Mouse (Mus musculus) CH12.LX (cell line): Measurements from ENCODE around the gene St5. TPM values are rescaled to one million over a fixed set of nuclear protein-coding genes. Genes with fewer than 3 reads are reported as not detected.
A peak's percentile ranks its signal among the peaks of the same experiment; 100 is the strongest.

Experiments
- DNase-seq: peaks from one replicate; pipeline ENCODE4 v3.0.0-alpha.2; 2013; ENCODE audit errors: extremely low read depth
- H3K27ac ChIP-seq: 2 replicates; pipeline ENCODE4 v1.5.1; 2012; ENCODE audit warnings: low read depth, mild to moderate bottlenecking, control low read depth, moderate library complexity; ENCODE audit not compliant: insufficient read depth
- H3K27me3 ChIP-seq: replicated peaks from 2 replicates; pipeline ENCODE3; 2012; ENCODE audit warnings: inconsistent platforms
- H3K36me3 ChIP-seq, 2 experiments: replicated peaks in 1 of 2; 2 replicates each; pipeline versions ENCODE3 to v1.6.1; 2012; ENCODE audit warnings: inconsistent platforms in 1 of 2, low read length in 1 of 2, mild to moderate bottlenecking in 1 of 2, mixed read lengths in 1 of 2, moderate library complexity in 1 of 2; ENCODE audit not compliant: control insufficient read depth in 1 of 2, insufficient read depth in 1 of 2
- H3K4me1 ChIP-seq, 2 experiments: 2 replicates each; pipeline ENCODE4 v1.6.1; 2012; ENCODE audit warnings: inconsistent platforms in 1 of 2, moderate library complexity in 1 of 2; ENCODE audit not compliant: insufficient read depth in 2 of 2, control insufficient read depth in 1 of 2
- H3K4me2 ChIP-seq: 2 replicates; pipeline ENCODE4 v1.6.1; 2012; ENCODE audit warnings: low read depth, mild to moderate bottlenecking, control low read depth; ENCODE audit not compliant: poor library complexity, insufficient read depth, severe bottlenecking
- H3K4me3 ChIP-seq, 3 experiments: fragments of 150-350 bp in 1 of 3; sonication (generic) in 1 of 3; replicated peaks in 1 of 3; 2 replicates each; pipeline versions ENCODE3 to v1.5.1; 2011 to 2012; ENCODE audit warnings: low read depth in 2 of 3, low read length in 2 of 3, mild to moderate bottlenecking in 2 of 3, moderate library complexity in 2 of 3, control low read depth in 1 of 3, improper control_type of control experiment in 1 of 3, inconsistent platforms in 1 of 3, mixed read lengths in 1 of 3; ENCODE audit not compliant: poor library complexity in 1 of 3
- H3K79me2 ChIP-seq: replicated peaks from 2 replicates; pipeline ENCODE4 v1.6.1; 2012; ENCODE audit warnings: mild to moderate bottlenecking, moderate library complexity; ENCODE audit not compliant: control insufficient read depth, poor library complexity, insufficient read depth, severe bottlenecking; ENCODE audit errors: extremely low read depth
- H3K9ac ChIP-seq: 2 replicates; pipeline ENCODE4 v1.6.1; 2012; ENCODE audit warnings: low read depth, mild to moderate bottlenecking, control low read depth, moderate library complexity; ENCODE audit not compliant: insufficient read depth
- H3K9me3 ChIP-seq: replicated peaks from 2 replicates; pipeline ENCODE3; 2012; ENCODE audit warnings: low read length, inconsistent platforms, mixed read lengths
- BHLHE40 ChIP-seq: IDR thresholded peaks from 2 replicates; pipeline ENCODE4 v1.6.1; 2011; ENCODE audit warnings: mild to moderate bottlenecking, low read depth, low read length, improper control_type of control experiment
- CHD2 ChIP-seq: IDR thresholded peaks from 2 replicates; pipeline ENCODE4 v1.6.1; 2011; ENCODE audit warnings: low read length, improper control_type of control experiment
- CTCF ChIP-seq, 2 experiments: IDR thresholded peaks in 1 of 2; conservative IDR thresholded peaks in 1 of 2; 2 replicates each; pipeline ENCODE4 v1.5.1; 2011 to 2012; ENCODE audit warnings: low read depth in 2 of 2, low read length in 2 of 2, improper control_type of control experiment in 1 of 2, inconsistent platforms in 1 of 2, mild to moderate bottlenecking in 1 of 2, moderate library complexity in 1 of 2
- E2F4 ChIP-seq: IDR thresholded peaks from 2 replicates; pipeline ENCODE4 v1.6.1; 2011; ENCODE audit warnings: low read depth, low read length, improper control_type of control experiment; ENCODE audit not compliant: insufficient replicate concordance
- ELF1 ChIP-seq: IDR thresholded peaks from 2 replicates; pipeline ENCODE4 v1.6.1; 2014; ENCODE audit warnings: low read depth, mild to moderate bottlenecking, inconsistent platforms, low read length, improper control_type of control experiment
- EP300 ChIP-seq: IDR thresholded peaks from 2 replicates; pipeline ENCODE4 v1.6.1; 2011; ENCODE audit warnings: low read length, improper control_type of control experiment
- ETS1 ChIP-seq: conservative IDR thresholded peaks from 2 replicates; pipeline ENCODE4 v1.6.1; 2012; ENCODE audit warnings: low read depth, mild to moderate bottlenecking, inconsistent platforms, low read length, improper control_type of control experiment, moderate library complexity
- HCFC1 ChIP-seq: IDR thresholded peaks from 2 replicates; pipeline ENCODE4 v1.6.1; 2012; ENCODE audit warnings: low read depth, mild to moderate bottlenecking, inconsistent platforms, low read length, improper control_type of control experiment
- IRF4 ChIP-seq: IDR thresholded peaks from 2 replicates; pipeline ENCODE4 v1.6.1; 2014; ENCODE audit warnings: low read depth, mild to moderate bottlenecking, inconsistent platforms, low read length, improper control_type of control experiment
- JUN ChIP-seq: IDR thresholded peaks from 2 replicates; pipeline ENCODE4 v1.6.1; 2011; ENCODE audit warnings: low read depth, mild to moderate bottlenecking, low read length, improper control_type of control experiment, moderate library complexity; ENCODE audit not compliant: insufficient read depth
- JUND ChIP-seq: conservative IDR thresholded peaks from 2 replicates; pipeline ENCODE4 v1.6.1; 2011; ENCODE audit warnings: low read depth, low read length, improper control_type of control experiment
- MAFK ChIP-seq: IDR thresholded peaks from 2 replicates; pipeline ENCODE4 v1.6.1; 2011; ENCODE audit warnings: low read length, improper control_type of control experiment; ENCODE audit not compliant: insufficient replicate concordance
- MAX ChIP-seq: IDR thresholded peaks from 2 replicates; pipeline ENCODE4 v1.6.1; 2011; ENCODE audit warnings: low read length, improper control_type of control experiment
- MXI1 ChIP-seq: IDR thresholded peaks from 2 replicates; pipeline ENCODE4 v1.6.1; 2011; ENCODE audit warnings: mild to moderate bottlenecking, low read depth, low read length, improper control_type of control experiment
- NRF1 ChIP-seq: IDR thresholded peaks from 2 replicates; pipeline ENCODE4 v1.6.1; 2014; ENCODE audit warnings: low read depth, mild to moderate bottlenecking, inconsistent platforms, low read length, improper control_type of control experiment, moderate library complexity
- RAD21 ChIP-seq: IDR thresholded peaks from 2 replicates; pipeline ENCODE4 v1.6.1; 2011; ENCODE audit warnings: low read depth, mild to moderate bottlenecking, low read length, improper control_type of control experiment, moderate library complexity
- RCOR1 ChIP-seq: conservative IDR thresholded peaks from 2 replicates; pipeline ENCODE4 v1.6.1; 2012; ENCODE audit warnings: low read depth, mild to moderate bottlenecking, inconsistent platforms, low read length, improper control_type of control experiment
- SIN3A ChIP-seq: IDR thresholded peaks from 2 replicates; pipeline ENCODE4 v1.6.1; 2012; ENCODE audit warnings: low read length, improper control_type of control experiment, inconsistent platforms
- SMC3 ChIP-seq: IDR thresholded peaks from 2 replicates; pipeline ENCODE4 v1.6.1; 2011; ENCODE audit warnings: low read depth, low read length, improper control_type of control experiment
- TBP ChIP-seq: conservative IDR thresholded peaks from 2 replicates; pipeline ENCODE4 v1.6.1; 2011; ENCODE audit warnings: low read depth, low read length, improper control_type of control experiment
- TCF12 ChIP-seq: IDR thresholded peaks from 2 replicates; pipeline ENCODE4 v1.6.1; 2014; ENCODE audit warnings: low read depth, mild to moderate bottlenecking, inconsistent platforms, low read length, improper control_type of control experiment
- UBTF ChIP-seq: IDR thresholded peaks from 2 replicates; pipeline ENCODE4 v1.6.1; 2012; ENCODE audit warnings: low read depth, mild to moderate bottlenecking, inconsistent platforms, low read length, improper control_type of control experiment, moderate library complexity
- USF1 ChIP-seq: IDR thresholded peaks from 2 replicates; pipeline ENCODE4 v1.6.1; 2014; ENCODE audit warnings: low read depth, mild to moderate bottlenecking, inconsistent platforms, low read length, improper control_type of control experiment
- USF2 ChIP-seq: conservative IDR thresholded peaks from 2 replicates; pipeline ENCODE4 v1.6.1; 2011; ENCODE audit warnings: low read depth, low read length, improper control_type of control experiment
- ZC3H11A ChIP-seq: IDR thresholded peaks from 2 replicates; pipeline ENCODE4 v1.6.1; 2012; ENCODE audit warnings: low read depth, mild to moderate bottlenecking, inconsistent platforms, low read length, improper control_type of control experiment
- dilution Hi-C: fragments of 300-500 bp; cut with MboI; formaldehyde crosslinking; loops from 2 replicates; pipeline ENCODE4 v1.14.3; 2020; ENCODE audit warnings: low sequenced_read_pairs; ENCODE audit not compliant: extremely low pct_unique_long_range_greater_than_20kb, extremely low pct_ligation_motif_present
- in situ Hi-C: fragments of 300-500 bp; cut with MboI; formaldehyde crosslinking; loops from 3 replicates; pipeline ENCODE4 v1.14.3; 2019; ENCODE audit warnings: low sequenced_read_pairs, low pct_ligation_motif_present, low pct_unique_long_range_greater_than_20kb, mixed read lengths
- polyA plus RNA-seq: library from polyadenylated mRNA; unstranded; fragments of >175 nt; gene quantifications from 2 replicates; pipeline ENCODE4 v1.2.1, GENCODE M21; 2012; ENCODE audit warnings: low read depth; ENCODE audit not compliant: insufficient read length
- total RNA-seq, 2 experiments: library from RNA; depleted of rRNA; stranded (reverse); fragments of 300-350 nt in 1 of 2; fragments of >200 nt in 1 of 2; gene quantifications; 2 replicates each; pipeline ENCODE4 v1.2.3; 2012 to 2014

Gene St5
- total and polyA plus RNA-seq, 3 experiments, result 1.3 to 3.4 (median 1.6) TPM

- TF ChIP-seq IRF4, result peak; percentile 67
- peak; percentile 91 for TF ChIP-seq RAD21
- TF ChIP-seq BHLHE40, result no peak
- no peak for TF ChIP-seq MAX
- TF ChIP-seq USF1, result no peak
- TF ChIP-seq E2F4, result 0 out of 2 replicates have a peak, but pooled peaks have one; percentile 29
- no peak for TF ChIP-seq SIN3A
- no peak for TF ChIP-seq CHD2
- TF ChIP-seq ZC3H11A, result peak; percentile 16; the same call in 1 of the 2 replicates
Observed at GRCm38 (mm10) chr7:109707023-109707785, 3.8 kb upstream of the St5 start (continued).

DNA sequence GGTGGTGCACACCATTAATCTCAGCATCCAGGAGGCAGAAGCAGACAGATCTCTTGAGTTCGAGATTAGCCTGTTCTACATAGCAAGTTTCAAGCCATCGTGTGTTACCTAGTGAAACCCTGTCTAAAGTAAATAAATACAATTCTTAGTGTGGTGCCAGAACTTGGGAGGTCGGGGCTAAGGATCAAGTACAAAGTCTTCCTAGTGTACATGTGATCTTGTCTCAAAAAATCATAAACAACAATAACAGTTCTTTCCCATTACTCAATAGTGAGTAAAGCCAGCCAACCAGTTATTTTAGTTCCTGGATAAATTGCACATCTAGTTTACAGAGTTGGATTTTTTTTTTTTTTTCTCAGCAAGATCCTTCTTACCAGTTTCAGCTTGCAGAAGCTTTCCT lies 1.1 kb upstream of the St5 start:
- dilution Hi-C loops, result no loop called here
- TF ChIP-seq TCF12 (no peak), USF2 (no peak), ETS1 (no peak), CTCF (conservative IDR thresholded peaks at IDR 0.05 in 1 of 2, IDR thresholded peaks at IDR 0.05 in 1 of 2; ENCODE audit: low read depth in 2 of 2, low read length in 2 of 2) (no peak), ELF1 (no peak), MAFK (no peak), MXI1 (no peak)
- TF ChIP-seq, all 38 proteins: peak for 0
- in situ Hi-C loops, result loop anchor here (10.0 kb wide), 1 partner anchor 180 kb away; no protein-coding TSS in a partner anchor
- Histone ChIP-seq H3K4me1 (peaks cover 5 to 44% of the 10 kb centered on the region in 2 experiments; a peak in 3 of 4 replicates), H3K27me3 (no peaks in the 10 kb centered on the region), H3K4me2 (peak overlapping the region; percentile 17), H3K36me3 (peaks cover 17 to 24% of the 10 kb centered on the region in 2 experiments), H3K9me3 (no peaks in the 10 kb centered on the region), H3K9ac (peak overlapping the region; percentile 46), H3K27ac (no peak overlapping the region), H3K79me2 (no peaks in the 10 kb centered on the region; the same call in 1 of the 2 replicates), H3K4me3 (peak overlapping the region; percentile 73 to 86 (median 77))
- DNase-seq, result no peak

- no peaks in the 10 kb centered on the region; the same call in 1 of the 2 replicates for H3K79me2 ChIP-seq
- in situ Hi-C loops (loop anchor here (10.0 kb wide), 1 partner anchor 179 kb away; no protein-coding TSS in a partner anchor), dilution Hi-C loops (no loop called here)
- H3K36me3 ChIP-seq, result peaks cover 14 to 20% of the 10 kb centered on the region in 2 experiments
- DNase-seq, result peak; percentile 33
- H3K27ac ChIP-seq, result no peak overlapping the region
- H3K4me2 ChIP-seq, result 0 out of 2 replicates have a peak overlapping the region, but pooled peaks have one; percentile 17
- no peaks in the 10 kb centered on the region for H3K27me3 ChIP-seq
- peak overlapping the region; percentile 46 for H3K9ac ChIP-seq
- peaks cover 5 to 44% of the 10 kb centered on the region in 2 experiments; a peak in 3 of 4 replicates for H3K4me1 ChIP-seq
- no peaks in the 10 kb centered on the region for H3K9me3 ChIP-seq
- TF ChIP-seq RCOR1, result no peak
- TF ChIP-seq RAD21, result no peak
- no peak; the same call in 1 of the 2 replicates for TF ChIP-seq TCF12
- TF ChIP-seq JUND, result no peak
- no peak for TF ChIP-seq E2F4
- no peak for TF ChIP-seq JUN
- no peak for TF ChIP-seq ZC3H11A
- TF ChIP-seq SMC3, result no peak
- TF ChIP-seq SIN3A, result no peak; the same call in 1 of the 2 replicates
- no peak for TF ChIP-seq BHLHE40
- no peak for TF ChIP-seq ELF1
- TF ChIP-seq TBP, result no peak
- no peak for TF ChIP-seq HCFC1
- TF ChIP-seq MAFK, result no peak
- TF ChIP-seq MAX, result no peak
- TF ChIP-seq USF2, result no peak
- TF ChIP-seq NRF1, result no peak
- TF ChIP-seq MXI1, result no peak
- TF ChIP-seq EP300, result no peak
- TF ChIP-seq UBTF, result no peak
- H3K4me3 ChIP-seq, result peak overlapping the region; percentile 73 to 86 (median 77)
Observed at GRCm38 (mm10) chr7:109704016-109704377, 592 bp upstream of the St5 start.
